Mouse (Mus musculus) heart, adult 8-10 months (tissue): ENCODE data around the gene Nbl1. TPM values are rescaled to one million over a fixed set of nuclear protein-coding genes. Genes with fewer than 3 reads are reported as not detected.

Experiments
- total RNA-seq, 4 experiments: library from RNA; stranded (reverse); gene quantifications; 2 replicates each; pipeline ENCODE4 v1.2.4; 2022

Gene Nbl1
- total RNA-seq, 4 experiments from 2014 or later = 15.1 to 21.3 (median 19.2) TPM

Other genes starting within 250 kb of the Nbl1 start
- gene Pla2g5, start 229.5 kb downstream of the Nbl1 start, total RNA-seq = 10 to 100 TPM; 32.9 to 44.0 (median 38.3) TPM
- not detected for gene Gm13030, start 219.0 kb downstream of the Nbl1 start, total RNA-seq
- 1 to 10 TPM in 1 of 4 experiments, not detected in 3; 2.0 TPM for gene Pla2g2e, start 215.1 kb downstream of the Nbl1 start, total RNA-seq
- 10 to 100 TPM in 1 of 4 experiments, 1 to 10 TPM in 3; 9.6 to 14.6 (median 9.9) TPM for gene Otud3, start 179.0 kb downstream of the Nbl1 start, total RNA-seq
- under 1 TPM in 1 of 4 experiments, not detected in 3; 0.23 TPM for gene Rnf186, start 125.9 kb downstream of the Nbl1 start, total RNA-seq
- 10 to 100 TPM in 3 of 4 experiments, 1 to 10 TPM in 1; 9.9 to 13.6 (median 11.7) TPM for gene Tmco4, start 120.1 kb downstream of the Nbl1 start, total RNA-seq
- gene Htr6, start 17.4 kb downstream of the Nbl1 start, total RNA-seq = not detected
- gene Minos1, start 38.1 kb upstream of the Nbl1 start, total RNA-seq = 100 to 1,000 TPM; 570 to 700 (median 625) TPM
- 100 to 1,000 TPM; 354 to 406 (median 379) TPM for gene Capzb, start 99.9 kb upstream of the Nbl1 start, total RNA-seq
- 1 to 10 TPM; 5.1 to 6.9 (median 5.5) TPM for gene Pqlc2, start 217.7 kb upstream of the Nbl1 start, total RNA-seq
- 10 to 100 TPM; 51.6 to 59.7 (median 56.5) TPM for gene Akr7a5, start 217.8 kb upstream of the Nbl1 start, total RNA-seq